Mouse (Mus musculus) forebrain, embryonic 14.5 days (tissue): Measurements from ENCODE around the gene En1. TPM values are rescaled to one million over a fixed set of nuclear protein-coding genes. Genes with fewer than 3 reads are reported as not detected.
A peak's percentile ranks its signal among the peaks of the same experiment; 100 is the strongest.

ENCODE experiments used
- ATAC-seq: fragments of 200-750 bp; cut with Nextera tagmentation; 2 replicates; pipeline ENCODE4 v1.8.0; 2017; ENCODE audit warnings: mild to moderate bottlenecking, moderate library complexity
- DNase-seq: peaks from one replicate; pipeline ENCODE4 v3.0.0-alpha.2; 2015; ENCODE audit warnings: low spot score
- H3K27ac ChIP-seq: fragments of 300-500 bp; sonication (generic); 2 replicates; pipeline ENCODE4 v1.5.1; 2014; ENCODE audit warnings: low read depth, mild to moderate bottlenecking, control low read depth, low read length, moderate library complexity
- H3K27me3 ChIP-seq: fragments of 300-500 bp; sonication (generic); replicated peaks from 2 replicates; pipeline ENCODE4 v1.6.1; 2014; ENCODE audit warnings: low read length, control low read depth, mixed read lengths; ENCODE audit not compliant: control insufficient read depth, insufficient read depth
- H3K36me3 ChIP-seq: fragments of 300-500 bp; sonication (generic); 2 replicates; pipeline ENCODE4 v1.6.1; 2014; ENCODE audit warnings: low read length, control low read depth; ENCODE audit not compliant: control insufficient read depth, insufficient read depth
- H3K4me1 ChIP-seq: fragments of 300-500 bp; sonication (generic); 2 replicates; pipeline ENCODE4 v1.6.1; 2014; ENCODE audit warnings: antibody characterized with exemption, low read length, control low read depth; ENCODE audit not compliant: control insufficient read depth, insufficient read depth
- H3K4me2 ChIP-seq: fragments of 300-500 bp; sonication (generic); 2 replicates; pipeline ENCODE4 v1.6.1; 2014; ENCODE audit warnings: mild to moderate bottlenecking, control low read depth, low read length
- H3K4me3 ChIP-seq: fragments of 300-500 bp; sonication (generic); 2 replicates; pipeline ENCODE4 v1.5.1; 2014; ENCODE audit warnings: low read depth, low read length, control low read depth
- H3K9ac ChIP-seq: fragments of 300-500 bp; sonication (generic); 2 replicates; pipeline ENCODE4 v1.6.1; 2014; ENCODE audit warnings: mild to moderate bottlenecking, low read length, control low read depth, moderate library complexity
- H3K9me3 ChIP-seq: fragments of 300-500 bp; sonication (generic); replicated peaks from 2 replicates; pipeline ENCODE4 v1.6.1; 2016; ENCODE audit warnings: low read length, control low read depth, mixed read lengths; ENCODE audit not compliant: control insufficient read depth
- WGBS: fragments of 180-500 bp; shearing (Covaris S2); extraction: QIAGEN DNeasy Blood & Tissue Kit; methylation state at CpG from one replicate; pipeline ENCODE4 v1.1.7; 2014; 5-methylcytosine and 5-hydroxymethylcytosine counted together
- polyA plus RNA-seq: library from polyadenylated mRNA; unstranded; fragments of >200 nt; fragmentation: Nextera tagmentation; extraction: Ambion mirVana; gene quantifications from 2 replicates; pipeline ENCODE4 v1.2.1, GENCODE M21; 2014

The En1 gene
- polyA plus RNA-seq, 1 experiment from 2014 or later: not detected

GRCm38 (mm10) chr1:120643848-120644711 lies 41.9 kb downstream of the En1 start:
- Histone ChIP-seq H3K9ac (no peak overlapping the region), H3K4me2 (peak overlapping the region; percentile 39), H3K27me3 (peaks cover 24% of the 10 kb centered on the region), H3K27ac (no peak overlapping the region), H3K4me1 (peaks cover 6% of the 10 kb centered on the region), H3K36me3 (no peaks in the 10 kb centered on the region), H3K9me3 (no peaks in the 10 kb centered on the region), H3K4me3 (0 out of 2 replicates have a peak overlapping the region, but pooled peaks have one; percentile 4)
- peak; percentile 71 for DNase-seq
- ATAC-seq: peak; percentile 88
- WGBS: under 1% methylated on average over 13 of the region's 13 CpGs

GRCm38 (mm10) chr1:120644755-120645154 lies 42.5 kb downstream of the En1 start:
- H3K4me1 ChIP-seq: peaks cover 6% of the 10 kb centered on the region
- H3K4me2 ChIP-seq: no peak overlapping the region
- H3K9me3 ChIP-seq: no peaks in the 10 kb centered on the region
- 12% methylated on average over 1 of the region's 1 CpGs for WGBS
- no peak overlapping the region for H3K27ac ChIP-seq
- H3K36me3 ChIP-seq: no peaks in the 10 kb centered on the region
- H3K9ac ChIP-seq: no peak overlapping the region
- peaks cover 24% of the 10 kb centered on the region for H3K27me3 ChIP-seq
- ATAC-seq (no peak), DNase-seq (no peak)
- no peak overlapping the region for H3K4me3 ChIP-seq

GRCm38 (mm10) chr1:120650068-120650467 lies 47.9 kb downstream of the En1 start:
- H3K27me3 ChIP-seq: 0 out of 2 replicates have a peak, but pooled peaks cover 6% of the 10 kb centered on the region
- ATAC-seq: no peak
- 72% methylated on average over 8 of the region's 8 CpGs for WGBS
- no peak overlapping the region for H3K4me2 ChIP-seq
- H3K36me3 ChIP-seq: no peaks in the 10 kb centered on the region
- DNase-seq: no peak
- H3K9me3 ChIP-seq: no peaks in the 10 kb centered on the region
- H3K4me1 ChIP-seq: no peaks in the 10 kb centered on the region
- no peak overlapping the region for H3K4me3 ChIP-seq
- H3K27ac ChIP-seq: no peak overlapping the region
- no peak overlapping the region for H3K9ac ChIP-seq

- no peaks in the 10 kb centered on the region for H3K9me3 ChIP-seq
- no peak overlapping the region for H3K9ac ChIP-seq
- no peak overlapping the region for H3K27ac ChIP-seq
- H3K4me3 ChIP-seq: no peak overlapping the region
- H3K4me2 ChIP-seq: no peak overlapping the region
- ATAC-seq: no peak
- H3K36me3 ChIP-seq: no peaks in the 10 kb centered on the region
- H3K27me3 ChIP-seq: 0 out of 2 replicates have a peak, but pooled peaks cover 4% of the 10 kb centered on the region
- DNase-seq: no peak
- H3K4me1 ChIP-seq: no peaks in the 10 kb centered on the region
- 80% methylated on average over 5 of the region's 5 CpGs for WGBS
Observed at GRCm38 (mm10) chr1:120651997-120652396, 49.8 kb downstream of the En1 start.

GRCm38 (mm10) chr1:120654950-120655396 lies 52.8 kb downstream of the En1 start:
- Histone ChIP-seq H3K9me3 (no peaks in the 10 kb centered on the region), H3K4me1 (no peaks in the 10 kb centered on the region), H3K4me3 (no peak overlapping the region), H3K27ac (no peak overlapping the region), H3K4me2 (no peak overlapping the region), H3K36me3 (no peaks in the 10 kb centered on the region), H3K27me3 (no peaks in the 10 kb centered on the region), H3K9ac (no peak overlapping the region)
- peak; percentile 46; the same call in 1 of the 2 replicates for ATAC-seq
- 75% methylated on average over 7 of the region's 7 CpGs for WGBS
- DNase-seq: peak; percentile 41

Other genes with a start within 250 kb of the En1 start
- gene Marco, start 97.4 kb upstream of the En1 start, polyA plus RNA-seq: not detected in 2 replicates